Mouse (Mus musculus): Measurements from ENCODE around the gene Pbx3.

GRCm38 (mm10) chr2:34150560-34150959 is 222.4 kb downstream of the Pbx3 start:
- TF ChIP-seq CTCF (IDR thresholded peaks at IDR 0.05; ENCODE audit: borderline replicate concordance, extremely low read depth, insufficient read depth, insufficient read length) = no peak
- TF ChIP-seq POLR2A (IDR thresholded peaks at IDR 0.05; ENCODE audit: borderline replicate concordance, extremely low read depth, insufficient read depth, insufficient read length, poor library complexity, severe bottlenecking) = no peak

Measured in brain, embryonic 14.5 days (tissue).